Mouse (Mus musculus) gastrocnemius, adult 18-20 months (tissue): ENCODE data around the gene Zbtb20. TPM values are rescaled to one million over a fixed set of nuclear protein-coding genes. Genes with fewer than 3 reads are reported as not detected.

Source experiments
- DNase-seq: peaks from one replicate; pipeline ENCODE4 v3.0.0; 2021; ENCODE audit warnings: low spot score
- total RNA-seq, 2 experiments: library from RNA; stranded (reverse); gene quantifications; 2 replicates each; pipeline ENCODE4 v1.2.3; 2021

Gene Zbtb20
- total RNA-seq, 2 experiments from 2014 or later = 75.4 to 79.3 TPM

- peak; percentile 46 for DNase-seq
These were observed 519.1 kb downstream of the Zbtb20 start for GRCm38 (mm10) chr16:43394760-43395159.

- no peak for DNase-seq
These were observed 521.4 kb downstream of the Zbtb20 start for GRCm38 (mm10) chr16:43396849-43397628.

GRCm38 (mm10) chr16:43397629-43398323, 522.1 kb downstream of the Zbtb20 start:
- DNase-seq = no peak

GRCm38 (mm10) chr16:43399428-43399827, 523.7 kb downstream of the Zbtb20 start:
- no peak for DNase-seq

GRCm38 (mm10) chr16:43400046-43400445, 524.4 kb downstream of the Zbtb20 start:
- DNase-seq = no peak

GRCm38 (mm10) chr16:43400949-43401348, 525.3 kb downstream of the Zbtb20 start:
- DNase-seq = no peak

GRCm38 (mm10) chr16:43402888-43403287, 527.2 kb downstream of the Zbtb20 start:
- DNase-seq = no peak

GRCm38 (mm10) chr16:43405089-43405488, 529.4 kb downstream of the Zbtb20 start:
- no peak for DNase-seq

GRCm38 (mm10) chr16:43407594-43408142, 532.0 kb downstream of the Zbtb20 start:
- no peak for DNase-seq

GRCm38 (mm10) chr16:43408622-43409021, 532.9 kb downstream of the Zbtb20 start:
- no peak for DNase-seq

- no peak for DNase-seq
These were observed 533.6 kb downstream of the Zbtb20 start for GRCm38 (mm10) chr16:43409108-43409909.

GRCm38 (mm10) chr16:43409910-43410612, 534.4 kb downstream of the Zbtb20 start:
- peak; percentile 81 for DNase-seq

GRCm38 (mm10) chr16:43410613-43410974, 534.9 kb downstream of the Zbtb20 start:
- DNase-seq = no peak

GRCm38 (mm10) chr16:43415864-43416263, 540.2 kb downstream of the Zbtb20 start:
- no peak for DNase-seq

- DNase-seq = no peak
These were observed 544.2 kb downstream of the Zbtb20 start for GRCm38 (mm10) chr16:43419923-43420322.

- DNase-seq = no peak
These were observed 553.3 kb downstream of the Zbtb20 start for GRCm38 (mm10) chr16:43428955-43429354.

GRCm38 (mm10) chr16:43430030-43430429, 554.3 kb downstream of the Zbtb20 start:
- DNase-seq = no peak

- no peak for DNase-seq
These were observed 556.1 kb downstream of the Zbtb20 start for GRCm38 (mm10) chr16:43431514-43432371.

GRCm38 (mm10) chr16:43434941-43435340, 559.3 kb downstream of the Zbtb20 start:
- no peak for DNase-seq

GRCm38 (mm10) chr16:43438878-43439371, 563.2 kb downstream of the Zbtb20 start:
- DNase-seq = no peak
